Comparison of ENCODE assay signal across 23 mouse cellular contexts in genomic region chr14:77941105-77941504, GRCm38 (mm10). TPM values are rescaled to one million over a fixed set of nuclear protein-coding genes. Genes with fewer than 3 reads are reported as not detected.
DNase-seq lines count a peak whose midpoint lies in the region; ATAC-seq and TF ChIP-seq lines count a peak whose summit lies in the region.
"Had no signal": no experiment of that assay in that cellular context is flagged by ENCODE, and none has a peak within 500 bp of the region (broad histone marks: within the 10 kb centered on the region; RNA-seq: fewer than 3 reads in every experiment).

No protein-coding gene starts in this region.

- H3K27ac ChIP-seq in heart, postnatal 0 days (ENCODE audit: low read depth), result no peak overlapping the region
- 0 out of 2 replicates have a peak overlapping the region, but pooled peaks have one; percentile 46 for H3K27ac ChIP-seq in midbrain, embryonic 10.5 days (replicated peaks)
- no peak overlapping the region for H3K27ac ChIP-seq in midbrain, embryonic 13.5 days
- H3K27ac ChIP-seq in cortical plate, adult 2 months (ENCODE audit: insufficient read depth, low read length), result no peak overlapping the region
- no peak overlapping the region for H3K27ac ChIP-seq in hindbrain, embryonic 11.5 days (ENCODE audit: low read depth, low read length)
- H3K27ac ChIP-seq: embryonic facial prominence, embryonic 12.5 days; heart, adult 2 months; heart, embryonic 15.5 days; hindbrain, embryonic 10.5 days had no signal

- H3K36me3 ChIP-seq in heart, postnatal 0 days (replicated peaks; ENCODE audit: control insufficient read depth, insufficient read depth, low read length), result no peaks in the 10 kb centered on the region
- no peaks in the 10 kb centered on the region for H3K36me3 ChIP-seq in midbrain, embryonic 10.5 days
- H3K36me3 ChIP-seq in midbrain, embryonic 13.5 days, result no peaks in the 10 kb centered on the region
- no peaks in the 10 kb centered on the region for H3K36me3 ChIP-seq in E14TG2a.4 (ENCODE audit: insufficient read depth, low read length)
- no peaks in the 10 kb centered on the region for H3K36me3 ChIP-seq in hindbrain, embryonic 11.5 days (ENCODE audit: control insufficient read depth, insufficient read depth, low read length)
- H3K36me3 ChIP-seq: embryonic facial prominence, embryonic 12.5 days; G1E; heart, embryonic 15.5 days; hindbrain, embryonic 10.5 days had no signal

- no peaks in the 10 kb centered on the region for H3K4me1 ChIP-seq in heart, postnatal 0 days (ENCODE audit: control insufficient read depth, insufficient read depth)
- peaks cover 24% of the 10 kb centered on the region for H3K4me1 ChIP-seq in midbrain, embryonic 10.5 days
- peaks cover 12% of the 10 kb centered on the region for H3K4me1 ChIP-seq in midbrain, embryonic 13.5 days (replicated peaks)
- no peaks in the 10 kb centered on the region; the same call in 1 of the 2 replicates for H3K4me1 ChIP-seq in E14TG2a.4 (replicated peaks; ENCODE audit: low read depth, low read length)
- peaks cover 2% of the 10 kb centered on the region; the same call in 1 of the 2 replicates for H3K4me1 ChIP-seq in cortical plate, adult 2 months (ENCODE audit: control insufficient read depth, insufficient read depth, low read length)
- no peaks in the 10 kb centered on the region for H3K4me1 ChIP-seq in hindbrain, embryonic 11.5 days (replicated peaks; ENCODE audit: control insufficient read depth, insufficient read depth, low read length)
- H3K4me1 ChIP-seq: embryonic facial prominence, embryonic 12.5 days; heart, embryonic 15.5 days; megakaryocyte, embryonic 14.5 days had no signal

- no peak for TF ChIP-seq POLR2A in cortical plate, adult 2 months (IDR thresholded peaks at IDR 0.05; ENCODE audit: extremely low read depth, insufficient read depth, low read length)

- no peaks in the 10 kb centered on the region for H3K9me3 ChIP-seq in heart, postnatal 0 days (replicated peaks; ENCODE audit: control insufficient read depth, low read length)
- H3K9me3 ChIP-seq in midbrain, embryonic 10.5 days (replicated peaks), result peaks cover under 1% of the 10 kb centered on the region; the same call in 1 of the 2 replicates
- no peaks in the 10 kb centered on the region for H3K9me3 ChIP-seq in midbrain, embryonic 13.5 days
- peaks cover 2% of the 10 kb centered on the region for H3K9me3 ChIP-seq in E14TG2a.4 (ENCODE audit: low read length)
- no peaks in the 10 kb centered on the region for H3K9me3 ChIP-seq in hindbrain, embryonic 11.5 days (ENCODE audit: control insufficient read depth, low read length)
- H3K9me3 ChIP-seq: embryonic facial prominence, embryonic 12.5 days; heart, embryonic 15.5 days had no signal

- no peak overlapping the region for H3K4me2 ChIP-seq in heart, postnatal 0 days (ENCODE audit: low read depth, low read length)
- no peak overlapping the region for H3K4me2 ChIP-seq in midbrain, embryonic 13.5 days (replicated peaks)
- H3K4me2 ChIP-seq in hindbrain, embryonic 11.5 days (replicated peaks; ENCODE audit: low read depth, low read length), result no peak overlapping the region
- H3K4me2 ChIP-seq: embryonic facial prominence, embryonic 12.5 days; heart, embryonic 15.5 days had no signal

- no peak for DNase-seq in heart, postnatal 0 days (ENCODE audit: low spot score)
- DNase-seq in heart, adult 18-20 months, result no peak
- DNase-seq in midbrain, embryonic 10.5 days (ENCODE audit: low spot score), result no peak
- no peak for DNase-seq in hindbrain, embryonic 11.5 days (ENCODE audit: low spot score)
- no peak for DNase-seq in right cerebral cortex, postnatal 14 days
- DNase-seq: cerebellum, adult 9-11 months; gastrocnemius, postnatal 14 days; heart, adult 2 months; layer of hippocampus, postnatal 36 days; left cerebral cortex, postnatal 4 days; liver; lung, adult 18-20 months; right cerebral cortex, postnatal 4 days had no signal

- TF ChIP-seq CTCF in heart, postnatal 0 days (IDR thresholded peaks at IDR 0.05; ENCODE audit: low read depth), result peak; percentile 12; the same call in 1 of the 2 replicates
- TF ChIP-seq CTCF in E14TG2a.4 (conservative IDR thresholded peaks at IDR 0.05; ENCODE audit: low read length), result peak; percentile 26
- 0 out of 2 replicates have a peak, but pooled peaks have one; percentile 24 for TF ChIP-seq CTCF in cortical plate, adult 2 months (IDR thresholded peaks at IDR 0.05; ENCODE audit: extremely low read depth, insufficient read depth, low read length)

- H3K4me3 ChIP-seq in heart, postnatal 0 days (ENCODE audit: low read depth, low read length), result no peak overlapping the region
- H3K4me3 ChIP-seq in midbrain, embryonic 10.5 days, result no peak overlapping the region
- H3K4me3 ChIP-seq in midbrain, embryonic 13.5 days (replicated peaks), result no peak overlapping the region
- no peak overlapping the region for H3K4me3 ChIP-seq in E14TG2a.4 (replicated peaks; ENCODE audit: low read length)
- no peak overlapping the region for H3K4me3 ChIP-seq in cortical plate, adult 2 months (ENCODE audit: insufficient read depth, low read length)
- H3K4me3 ChIP-seq in hindbrain, embryonic 11.5 days (ENCODE audit: low read depth, low read length), result no peak overlapping the region
- H3K4me3 ChIP-seq: embryonic facial prominence, embryonic 12.5 days; erythroblast, embryonic 14.5 days; heart, adult 2 months; heart, embryonic 15.5 days; hindbrain, embryonic 10.5 days; megakaryocyte, embryonic 14.5 days had no signal

- H3K27me3 ChIP-seq in heart, postnatal 0 days (ENCODE audit: control insufficient read depth, insufficient read depth, low read length), result no peaks in the 10 kb centered on the region
- no peaks in the 10 kb centered on the region for H3K27me3 ChIP-seq in midbrain, embryonic 10.5 days (ENCODE audit: low read depth, poor library complexity, severe bottlenecking)
- H3K27me3 ChIP-seq in midbrain, embryonic 13.5 days, result 0 out of 2 replicates have a peak, but pooled peaks cover 8% of the 10 kb centered on the region
- no peaks in the 10 kb centered on the region; the same call in 1 of the 2 replicates for H3K27me3 ChIP-seq in E14TG2a.4 (ENCODE audit: insufficient read depth, low read length)
- no peaks in the 10 kb centered on the region for H3K27me3 ChIP-seq in hindbrain, embryonic 11.5 days (ENCODE audit: control insufficient read depth, insufficient read depth, low read length)
- H3K27me3 ChIP-seq: embryonic facial prominence, embryonic 12.5 days; heart, embryonic 15.5 days; megakaryocyte, embryonic 14.5 days had no signal

- no peak for ATAC-seq in heart, postnatal 0 days (ENCODE audit: insufficient read depth, low read depth)
- no peak for ATAC-seq in midbrain, embryonic 13.5 days
- no peak for ATAC-seq in hindbrain, embryonic 11.5 days (ENCODE audit: low FRiP score)
- ATAC-seq: forebrain, embryonic 14.5 days had no signal

- TF ChIP-seq EP300 in heart, postnatal 0 days (IDR thresholded peaks at IDR 0.05; ENCODE audit: low read depth), result no peak

- WGBS in heart, postnatal 0 days, result 86% methylated on average over 1 of the region's 1 CpGs
- WGBS in midbrain, embryonic 10.5 days, result 83% methylated on average over 1 of the region's 1 CpGs
- WGBS in midbrain, embryonic 13.5 days, result 100% methylated on average over 1 of the region's 1 CpGs
- whole genome bisulfite sequencing in hindbrain, embryonic 11.5 days, result 86% methylated on average over 1 of the region's 1 CpGs

- H3K9ac ChIP-seq in heart, postnatal 0 days (replicated peaks; ENCODE audit: low read depth, low read length), result no peak overlapping the region
- no peak overlapping the region for H3K9ac ChIP-seq in midbrain, embryonic 13.5 days (replicated peaks)
- no peak overlapping the region for H3K9ac ChIP-seq in hindbrain, embryonic 11.5 days (ENCODE audit: low read depth, low read length)
- H3K9ac ChIP-seq: embryonic facial prominence, embryonic 12.5 days; heart, embryonic 15.5 days had no signal

RNA-seq across cellular contexts. Expression of gene Epsti1, which starts 37.1 kb away (rescaled TPM):
- total RNA-seq in heart, postnatal 0 days (2014; rRNA removed; ENCODE audit: low replicate concordance), result 0.19 and 9.2 TPM in 2 replicates
- 0.46 and 0.70 TPM in 2 replicates for polyA plus RNA-seq in heart, postnatal 0 days (2015; fragmentation: Nextera tagmentation; extraction: Ambion mirVana)
- total RNA-seq in heart, adult 18-20 months (2021), result 1 to 10 TPM in 1 of 2 experiments, under 1 TPM in 1; 0.45 to 3.2 TPM
- 0.16 TPM in 1 of 2 replicates, not detected in the other for polyA plus RNA-seq in midbrain, embryonic 10.5 days (2016; fragmentation: Nextera tagmentation; extraction: Ambion mirVana)
- 0.17 and 0.31 TPM in 2 replicates for polyA plus RNA-seq in midbrain, embryonic 13.5 days (2015; fragmentation: Nextera tagmentation; extraction: Ambion mirVana)
- 0.61 and 0.71 TPM in 2 replicates for polyA plus RNA-seq in cortical plate, adult 2 months (2012; rRNA removed)
- 0.23 and 0.31 TPM in 2 replicates for polyA plus RNA-seq in hindbrain, embryonic 11.5 days (2014; fragmentation: Nextera tagmentation; extraction: Ambion mirVana)
- total RNA-seq: G1E had no signal
- polyA plus RNA-seq: G1E had no signal
